ENCODE assay signal across 30 mouse cellular contexts in genomic region chr1:169830596-169830995, GRCm38 (mm10).
DNase-seq lines count a peak whose midpoint lies in the region; ATAC-seq and TF ChIP-seq lines count a peak whose summit lies in the region.
"Had no signal": no experiment of that assay in that cellular context is flagged by ENCODE, and none has a peak within 500 bp of the region (broad histone marks: within the 10 kb centered on the region; RNA-seq: fewer than 3 reads in every experiment).

No protein-coding gene starts in this region.

- H3K4me3 ChIP-seq in midbrain, embryonic 13.5 days (replicated peaks), result no peak overlapping the region
- no peak overlapping the region for H3K4me3 ChIP-seq in midbrain, embryonic 10.5 days
- no peak overlapping the region for H3K4me3 ChIP-seq in midbrain, postnatal 0 days (ENCODE audit: low read depth, low read length)
- H3K4me3 ChIP-seq: embryonic facial prominence, embryonic 13.5 days; heart, embryonic 10.5 days; heart, embryonic 15.5 days; hindbrain, embryonic 15.5 days; limb, embryonic 10.5 days; limb, embryonic 15.5 days; liver, embryonic 13.5 days; megakaryocyte, embryonic 14.5 days; neural tube, embryonic 15.5 days; stomach, embryonic 15.5 days had no signal

- no peaks in the 10 kb centered on the region for H3K36me3 ChIP-seq in midbrain, embryonic 13.5 days
- no peaks in the 10 kb centered on the region for H3K36me3 ChIP-seq in midbrain, embryonic 10.5 days
- no peaks in the 10 kb centered on the region for H3K36me3 ChIP-seq in midbrain, postnatal 0 days (ENCODE audit: insufficient read depth, low read length)
- H3K36me3 ChIP-seq: embryonic facial prominence, embryonic 13.5 days; heart, embryonic 10.5 days; heart, embryonic 15.5 days; hindbrain, embryonic 15.5 days; limb, embryonic 10.5 days; limb, embryonic 15.5 days; liver, embryonic 13.5 days; neural tube, embryonic 15.5 days; stomach, embryonic 15.5 days had no signal

- H3K4me1 ChIP-seq in midbrain, embryonic 13.5 days (replicated peaks), result no peaks in the 10 kb centered on the region
- H3K4me1 ChIP-seq in midbrain, embryonic 10.5 days, result 0 out of 2 replicates have a peak, but pooled peaks cover 11% of the 10 kb centered on the region
- no peaks in the 10 kb centered on the region; the same call in 1 of the 2 replicates for H3K4me1 ChIP-seq in midbrain, postnatal 0 days (ENCODE audit: insufficient read depth, low read length)
- H3K4me1 ChIP-seq: heart, embryonic 10.5 days; heart, embryonic 15.5 days; hindbrain, embryonic 15.5 days; limb, embryonic 15.5 days; liver, embryonic 13.5 days; megakaryocyte, embryonic 14.5 days; neural tube, embryonic 15.5 days; stomach, embryonic 15.5 days had no signal

- no peak for TF ChIP-seq CTCF in midbrain, postnatal 0 days (IDR thresholded peaks at IDR 0.05)

- peak; percentile 80 for ATAC-seq in frontal cortex, adult (ENCODE audit: low TSS enrichment)
- 0 out of 2 replicates have a peak, but pooled peaks have one; percentile 72 for ATAC-seq in midbrain, embryonic 13.5 days
- ATAC-seq in midbrain, postnatal 0 days (ENCODE audit: low FRiP score), result peak; percentile 49; the same call in 1 of the 2 replicates
- ATAC-seq: forebrain, embryonic 16.5 days; intestine, embryonic 16.5 days had no signal

- DNase-seq in frontal cortex, postnatal 25 days (ENCODE audit: low spot score in 2 of 2), result no peak
- DNase-seq in midbrain, embryonic 10.5 days (ENCODE audit: low spot score), result no peak
- peak; percentile 72 for DNase-seq in brain, adult 2 months (ENCODE audit: low read depth, low spot score)
- peak; percentile 48 for DNase-seq in midbrain, postnatal 0 days (ENCODE audit: low spot score)
- no peak for DNase-seq in thymus, postnatal 25 days
- no peak for DNase-seq in ovary, postnatal 10 days (ENCODE audit: low spot score)
- DNase-seq: adrenal gland, postnatal 10 days; B cell, adult 2 months; cerebellum, adult 18-20 months; cerebellum, postnatal 10 days; gastrocnemius, postnatal 25 days; kidney, adult 8-10 months; kidney, postnatal 4 days; liver, embryonic 13.5 days; right cerebral cortex, postnatal 25 days; thymus, postnatal 14 days had no signal

- WGBS in midbrain, embryonic 13.5 days, result 24% methylated on average over 1 of the region's 1 CpGs
- 65% methylated on average over 1 of the region's 1 CpGs for whole genome bisulfite sequencing in midbrain, embryonic 10.5 days
- 25% methylated on average over 1 of the region's 1 CpGs for WGBS in midbrain, postnatal 0 days

- H3K27ac ChIP-seq in midbrain, embryonic 13.5 days, result no peak overlapping the region
- H3K27ac ChIP-seq in midbrain, embryonic 10.5 days (replicated peaks), result no peak overlapping the region
- H3K27ac ChIP-seq in midbrain, postnatal 0 days (ENCODE audit: low read depth, low read length), result peak overlapping the region; percentile 55; the same call in 1 of the 2 replicates
- H3K27ac ChIP-seq: embryonic facial prominence, embryonic 13.5 days; heart, embryonic 10.5 days; heart, embryonic 15.5 days; hindbrain, embryonic 15.5 days; kidney, postnatal 0 days; limb, embryonic 10.5 days; limb, embryonic 15.5 days; liver, embryonic 13.5 days; neural tube, embryonic 15.5 days; stomach, embryonic 15.5 days had no signal

- H3K27me3 ChIP-seq in midbrain, embryonic 13.5 days, result no peaks in the 10 kb centered on the region
- H3K27me3 ChIP-seq in midbrain, embryonic 10.5 days (ENCODE audit: low read depth, poor library complexity, severe bottlenecking), result no peaks in the 10 kb centered on the region
- no peaks in the 10 kb centered on the region for H3K27me3 ChIP-seq in midbrain, postnatal 0 days (ENCODE audit: insufficient read depth, low read length)
- H3K27me3 ChIP-seq: embryonic facial prominence, embryonic 13.5 days; heart, embryonic 15.5 days; hindbrain, embryonic 15.5 days; limb, embryonic 15.5 days; liver, embryonic 13.5 days; megakaryocyte, embryonic 14.5 days; neural tube, embryonic 15.5 days; stomach, embryonic 15.5 days had no signal

- H3K4me2 ChIP-seq in midbrain, embryonic 13.5 days (replicated peaks), result no peak overlapping the region
- H3K4me2 ChIP-seq in midbrain, postnatal 0 days (ENCODE audit: low read depth, low read length, poor library complexity, severe bottlenecking), result no peak overlapping the region
- H3K4me2 ChIP-seq: embryonic facial prominence, embryonic 13.5 days; heart, embryonic 15.5 days; hindbrain, embryonic 15.5 days; limb, embryonic 15.5 days; liver, embryonic 13.5 days; neural tube, embryonic 15.5 days; stomach, embryonic 15.5 days had no signal

- H3K9me3 ChIP-seq in midbrain, embryonic 13.5 days, result no peaks in the 10 kb centered on the region
- H3K9me3 ChIP-seq in midbrain, embryonic 10.5 days (replicated peaks), result no peaks in the 10 kb centered on the region
- H3K9me3 ChIP-seq in midbrain, postnatal 0 days (ENCODE audit: low read length), result no peaks in the 10 kb centered on the region
- H3K9me3 ChIP-seq: embryonic facial prominence, embryonic 13.5 days; heart, embryonic 10.5 days; heart, embryonic 15.5 days; hindbrain, embryonic 15.5 days; limb, embryonic 10.5 days; limb, embryonic 15.5 days; liver, embryonic 13.5 days; neural tube, embryonic 15.5 days; stomach, embryonic 15.5 days had no signal

- H3K9ac ChIP-seq in midbrain, embryonic 13.5 days (replicated peaks), result no peak overlapping the region
- H3K9ac ChIP-seq in midbrain, postnatal 0 days (replicated peaks; ENCODE audit: low read length, poor library complexity, severe bottlenecking), result no peak overlapping the region
- H3K9ac ChIP-seq: embryonic facial prominence, embryonic 13.5 days; heart, embryonic 15.5 days; hindbrain, embryonic 15.5 days; limb, embryonic 15.5 days; liver, embryonic 13.5 days; neural tube, embryonic 15.5 days; stomach, embryonic 15.5 days had no signal

Comparison
In these comparisons a context has a peak if more than half of its experiments do, and no peak if none do; other contexts are left out.
1. DNase-seq: peak in brain, adult 2 months (single experiment) and midbrain, postnatal 0 days (single experiment); none in frontal cortex, postnatal 25 days (0 of 2), midbrain, embryonic 10.5 days (single experiment), thymus, postnatal 25 days (single experiment) and ovary, postnatal 10 days (single experiment).
2. Peak in every context shown above with its lines, with median percentiles within 50 percentile points of each other: ATAC-seq.